Mouse (Mus musculus): ENCODE results near the gene Aig1. TPM values are rescaled to one million over a fixed set of nuclear protein-coding genes. Genes with fewer than 3 reads are reported as not detected.

The Aig1 gene
- polyA plus RNA-seq, 1 experiment from 2014 or later: 96.1 TPM

DNA sequence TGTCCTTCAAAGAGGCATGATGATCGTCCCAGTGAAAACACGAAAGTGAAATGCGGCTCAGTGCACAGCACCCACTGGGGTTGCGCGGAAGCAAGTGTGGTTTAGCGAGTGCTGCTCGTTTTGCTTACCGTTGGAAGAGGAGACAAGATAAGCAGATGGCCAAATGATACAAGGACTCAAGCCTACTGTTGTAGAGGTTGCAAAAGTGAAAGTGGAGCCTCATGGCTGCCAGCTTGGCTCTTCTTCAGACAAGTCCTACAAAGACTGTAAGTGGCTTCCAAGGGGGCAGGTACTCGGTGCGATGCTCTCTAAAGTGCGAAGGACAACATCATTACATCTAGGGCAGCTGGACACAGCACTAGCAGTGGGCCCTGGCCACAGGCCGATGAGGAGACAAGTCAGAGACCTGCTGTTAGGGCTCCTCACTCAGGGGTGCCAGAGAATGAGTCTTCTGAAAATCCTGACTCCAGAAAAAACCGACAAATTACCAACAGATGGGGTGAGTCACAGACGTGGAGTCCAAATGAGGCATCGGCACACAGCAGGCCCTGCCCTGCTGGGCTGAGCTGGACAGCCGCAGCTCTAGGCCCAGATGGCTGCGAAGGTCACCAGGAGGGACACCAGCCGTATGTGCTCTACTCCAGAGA, 129.2 kb downstream of the Aig1 start:
- WGBS: 89% methylated on average over 18 of the region's 18 CpGs
- no peak for ATAC-seq
- Histone ChIP-seq H3K27me3 (ENCODE audit: control insufficient read depth, insufficient read depth, low read depth, low read length) (no peaks in the 10 kb centered on the region), H3K36me3 (ENCODE audit: control insufficient read depth, insufficient read depth, low read length) (no peaks in the 10 kb centered on the region), H3K9me3 (replicated peaks; ENCODE audit: control insufficient read depth, low read length, poor library complexity, severe bottlenecking) (no peaks in the 10 kb centered on the region), H3K4me2 (ENCODE audit: low read length) (no peak overlapping the region), H3K4me1 (ENCODE audit: control insufficient read depth, insufficient read depth, low read length) (no peaks in the 10 kb centered on the region), H3K9ac (ENCODE audit: low read depth, low read length) (no peak overlapping the region), H3K27ac (ENCODE audit: low read length) (no peak overlapping the region), H3K4me3 (ENCODE audit: low read depth, low read length) (no peak overlapping the region)

DNA sequence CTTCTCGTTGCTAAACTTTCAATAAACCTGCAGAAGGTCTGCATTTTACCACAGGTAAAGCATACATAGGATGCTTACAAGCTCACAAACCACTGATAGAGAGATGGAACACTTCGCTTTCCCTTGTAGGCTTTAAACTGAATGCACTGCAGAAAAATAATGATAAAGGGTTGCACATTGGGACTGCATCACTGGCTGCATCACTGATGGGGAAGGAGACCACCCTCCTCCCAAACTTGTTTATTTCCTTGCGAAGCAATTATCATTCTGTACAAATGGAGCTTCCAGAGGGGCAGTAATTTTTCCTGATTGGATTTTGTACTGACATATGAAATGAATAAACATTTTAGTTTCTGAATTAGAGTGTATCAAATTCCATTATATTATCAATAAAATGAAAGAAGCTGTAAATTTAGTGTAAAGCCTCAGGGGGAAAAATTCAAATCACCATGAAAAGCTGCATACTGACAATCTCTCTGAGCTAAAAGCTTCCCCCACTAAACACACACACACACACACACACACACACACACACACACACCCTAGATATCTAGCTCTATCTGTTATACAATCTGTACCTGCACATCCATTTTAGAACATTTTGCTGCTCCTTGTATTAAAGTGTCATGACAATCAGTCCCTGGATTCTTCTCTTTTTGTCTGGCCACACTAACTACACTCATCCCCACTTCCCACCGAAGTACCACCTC, 138.6 kb downstream of the Aig1 start:
- H3K4me2 ChIP-seq (ENCODE audit: low read length): no peak overlapping the region
- no peak overlapping the region for H3K9ac ChIP-seq (ENCODE audit: low read depth, low read length)
- no peaks in the 10 kb centered on the region for H3K27me3 ChIP-seq (ENCODE audit: control insufficient read depth, insufficient read depth, low read depth, low read length)
- no peaks in the 10 kb centered on the region for H3K36me3 ChIP-seq (ENCODE audit: control insufficient read depth, insufficient read depth, low read length)
- no peaks in the 10 kb centered on the region for H3K9me3 ChIP-seq (replicated peaks; ENCODE audit: control insufficient read depth, low read length, poor library complexity, severe bottlenecking)
- ATAC-seq: no peak
- H3K4me1 ChIP-seq (ENCODE audit: control insufficient read depth, insufficient read depth, low read length): no peaks in the 10 kb centered on the region
- 90% methylated on average over 4 of the region's 4 CpGs for WGBS
- H3K27ac ChIP-seq (ENCODE audit: low read length): no peak overlapping the region
- H3K4me3 ChIP-seq (ENCODE audit: low read depth, low read length): no peak overlapping the region

DNA sequence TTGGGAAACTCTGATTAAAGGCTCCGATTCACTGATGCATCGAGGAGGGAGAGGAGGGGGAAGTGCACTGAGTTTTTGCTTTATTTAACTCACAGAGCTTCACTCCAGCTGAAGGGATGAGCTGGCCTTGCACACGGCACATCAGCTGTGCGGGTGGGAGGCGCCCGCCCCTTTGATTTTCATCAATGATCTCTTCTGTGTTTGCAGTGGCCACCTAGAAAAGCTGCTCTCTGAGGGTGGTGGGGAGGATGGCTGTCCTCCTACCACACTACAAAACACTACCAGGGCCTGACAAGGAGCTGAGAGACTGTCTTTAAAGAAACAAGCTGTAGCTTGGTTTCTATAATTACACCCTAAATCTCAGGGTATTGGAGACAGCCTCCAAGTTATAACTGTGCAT, 141.1 kb downstream of the Aig1 start:
- Histone ChIP-seq H3K9ac (ENCODE audit: low read depth, low read length) (no peak overlapping the region), H3K4me1 (ENCODE audit: control insufficient read depth, insufficient read depth, low read length) (no peaks in the 10 kb centered on the region), H3K27me3 (ENCODE audit: control insufficient read depth, insufficient read depth, low read depth, low read length) (no peaks in the 10 kb centered on the region), H3K4me3 (ENCODE audit: low read depth, low read length) (no peak overlapping the region), H3K36me3 (ENCODE audit: control insufficient read depth, insufficient read depth, low read length) (no peaks in the 10 kb centered on the region), H3K9me3 (replicated peaks; ENCODE audit: control insufficient read depth, low read length, poor library complexity, severe bottlenecking) (no peaks in the 10 kb centered on the region), H3K4me2 (ENCODE audit: low read length) (no peak overlapping the region), H3K27ac (ENCODE audit: low read length) (no peak overlapping the region)
- WGBS: 62% methylated on average over 6 of the region's 6 CpGs
- no peak for ATAC-seq

DNA sequence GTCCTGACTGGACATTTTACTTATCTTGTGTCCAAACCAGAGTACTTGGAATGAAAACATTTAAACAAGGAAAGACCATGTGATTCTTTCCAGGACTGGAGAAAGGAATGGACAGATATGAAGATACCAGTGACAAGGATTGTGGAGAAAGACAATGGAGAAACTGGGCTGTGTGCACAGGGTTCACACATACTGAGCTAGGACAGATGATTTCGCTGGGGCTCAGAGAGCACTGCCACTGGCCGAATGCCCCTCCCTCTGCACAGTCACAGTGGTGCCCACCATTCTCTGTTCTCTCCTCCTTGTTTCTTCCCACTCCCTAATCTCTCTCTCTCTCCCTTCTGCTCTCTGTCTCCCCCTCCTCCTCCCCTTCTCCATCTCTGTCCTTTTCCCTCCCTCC, 142.6 kb downstream of the Aig1 start:
- Histone ChIP-seq H3K4me3 (ENCODE audit: low read depth, low read length) (no peak overlapping the region), H3K27ac (ENCODE audit: low read length) (no peak overlapping the region), H3K4me2 (ENCODE audit: low read length) (no peak overlapping the region), H3K9ac (ENCODE audit: low read depth, low read length) (no peak overlapping the region), H3K27me3 (ENCODE audit: control insufficient read depth, insufficient read depth, low read depth, low read length) (no peaks in the 10 kb centered on the region), H3K9me3 (replicated peaks; ENCODE audit: control insufficient read depth, low read length, poor library complexity, severe bottlenecking) (no peaks in the 10 kb centered on the region), H3K36me3 (ENCODE audit: control insufficient read depth, insufficient read depth, low read length) (no peaks in the 10 kb centered on the region), H3K4me1 (ENCODE audit: control insufficient read depth, insufficient read depth, low read length) (no peaks in the 10 kb centered on the region)
- ATAC-seq: no peak
- WGBS: 68% methylated on average over 2 of the region's 2 CpGs

DNA sequence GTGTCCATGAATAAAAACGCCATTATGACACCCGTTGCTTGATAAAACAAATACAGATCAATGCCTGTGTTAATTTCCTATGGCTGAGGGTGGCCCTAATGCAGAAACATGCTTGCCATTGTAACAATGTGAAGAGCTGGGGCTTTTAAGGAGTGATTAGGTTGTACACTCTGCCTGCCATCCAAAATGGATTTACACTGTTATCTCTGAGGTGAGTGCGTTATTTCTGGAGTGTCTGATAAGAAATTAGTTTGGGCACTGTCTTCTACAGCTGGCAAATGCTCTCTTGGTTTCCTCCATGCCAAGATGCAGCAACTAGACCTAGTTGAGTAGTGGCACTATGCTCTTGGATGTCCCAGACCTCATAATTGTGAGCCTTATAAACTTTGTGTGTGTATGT, 143.5 kb downstream of the Aig1 start:
- H3K27ac ChIP-seq (ENCODE audit: low read length): no peak overlapping the region
- no peaks in the 10 kb centered on the region for H3K36me3 ChIP-seq (ENCODE audit: control insufficient read depth, insufficient read depth, low read length)
- no peak for ATAC-seq
- H3K9me3 ChIP-seq (replicated peaks; ENCODE audit: control insufficient read depth, low read length, poor library complexity, severe bottlenecking): no peaks in the 10 kb centered on the region
- no peak overlapping the region for H3K4me3 ChIP-seq (ENCODE audit: low read depth, low read length)
- 86% methylated on average over 3 of the region's 3 CpGs for WGBS
- no peaks in the 10 kb centered on the region for H3K4me1 ChIP-seq (ENCODE audit: control insufficient read depth, insufficient read depth, low read length)
- H3K9ac ChIP-seq (ENCODE audit: low read depth, low read length): no peak overlapping the region
- no peaks in the 10 kb centered on the region for H3K27me3 ChIP-seq (ENCODE audit: control insufficient read depth, insufficient read depth, low read depth, low read length)
- H3K4me2 ChIP-seq (ENCODE audit: low read length): no peak overlapping the region

DNA sequence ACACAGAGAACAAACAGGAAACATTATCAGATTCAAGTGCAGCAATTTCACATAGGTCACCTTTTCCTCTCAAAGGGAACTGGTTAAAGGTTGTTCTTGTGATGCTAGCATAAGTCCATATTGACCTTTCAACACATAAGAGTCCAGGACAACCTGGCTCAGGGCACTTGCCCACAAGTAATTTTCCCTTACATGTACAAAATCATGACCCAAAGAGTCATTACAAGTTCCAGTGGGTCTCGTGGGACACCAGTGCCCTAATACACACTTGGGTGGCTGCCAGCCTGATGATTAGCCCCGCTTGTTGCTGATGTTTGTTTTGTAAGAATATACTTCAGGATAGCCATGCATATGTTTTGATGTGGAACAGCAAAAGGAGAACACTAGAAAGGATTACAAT, 152.6 kb downstream of the Aig1 start:
- Histone ChIP-seq H3K36me3 (ENCODE audit: control insufficient read depth, insufficient read depth, low read length) (no peaks in the 10 kb centered on the region), H3K27ac (ENCODE audit: low read length) (no peak overlapping the region), H3K4me2 (ENCODE audit: low read length) (no peak overlapping the region), H3K9ac (ENCODE audit: low read depth, low read length) (no peak overlapping the region), H3K27me3 (ENCODE audit: control insufficient read depth, insufficient read depth, low read depth, low read length) (no peaks in the 10 kb centered on the region), H3K4me1 (ENCODE audit: control insufficient read depth, insufficient read depth, low read length) (peaks cover 11% of the 10 kb centered on the region), H3K9me3 (replicated peaks; ENCODE audit: control insufficient read depth, low read length, poor library complexity, severe bottlenecking) (no peaks in the 10 kb centered on the region), H3K4me3 (ENCODE audit: low read depth, low read length) (no peak overlapping the region)
- WGBS: 56% methylated on average over 2 of the region's 2 CpGs
- no peak for ATAC-seq

DNA sequence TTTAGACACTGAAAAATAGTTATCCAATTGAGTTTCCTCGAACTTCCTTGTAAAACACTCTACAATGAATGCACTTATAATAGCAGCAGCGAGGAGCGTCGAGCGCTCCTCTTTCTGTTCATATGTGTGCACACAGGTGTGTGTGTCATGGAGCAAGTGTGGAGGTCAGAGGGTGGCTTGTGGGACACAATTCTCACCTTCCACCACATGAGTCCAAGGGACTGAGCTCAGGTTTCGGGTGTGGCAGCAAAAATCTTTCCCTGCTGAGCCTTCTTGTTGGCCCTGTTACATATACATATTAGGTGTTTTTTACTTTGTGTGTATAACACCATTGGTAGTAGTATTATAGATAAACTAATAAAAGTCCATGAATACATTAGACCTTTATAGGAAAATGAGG, 153.2 kb downstream of the Aig1 start:
- no peak for ATAC-seq
- no peak overlapping the region for H3K9ac ChIP-seq (ENCODE audit: low read depth, low read length)
- peaks cover 11% of the 10 kb centered on the region for H3K4me1 ChIP-seq (ENCODE audit: control insufficient read depth, insufficient read depth, low read length)
- 92% methylated on average over 6 of the region's 6 CpGs for WGBS
- H3K4me3 ChIP-seq (ENCODE audit: low read depth, low read length): no peak overlapping the region
- H3K4me2 ChIP-seq (ENCODE audit: low read length): no peak overlapping the region
- no peaks in the 10 kb centered on the region for H3K27me3 ChIP-seq (ENCODE audit: control insufficient read depth, insufficient read depth, low read depth, low read length)
- no peaks in the 10 kb centered on the region for H3K9me3 ChIP-seq (replicated peaks; ENCODE audit: control insufficient read depth, low read length, poor library complexity, severe bottlenecking)
- H3K36me3 ChIP-seq (ENCODE audit: control insufficient read depth, insufficient read depth, low read length): no peaks in the 10 kb centered on the region
- H3K27ac ChIP-seq (ENCODE audit: low read length): no peak overlapping the region

DNA sequence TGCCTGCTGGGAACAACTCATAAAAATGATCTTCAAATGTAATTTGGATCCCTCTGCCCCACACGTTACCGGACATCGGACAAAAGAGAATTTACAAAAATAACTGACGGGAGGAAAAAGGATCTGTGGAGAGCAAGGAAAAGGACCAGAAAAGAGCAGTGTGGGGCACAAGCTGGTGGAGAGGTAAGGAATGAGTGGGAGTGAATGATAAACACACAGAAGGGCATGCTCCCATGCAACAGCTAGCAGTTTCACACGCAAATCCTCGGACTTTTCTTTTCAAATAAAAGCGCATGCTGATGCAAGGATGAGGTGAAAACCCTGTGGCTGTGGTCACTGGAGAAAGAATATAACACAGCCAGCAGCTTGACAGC, 153.9 kb downstream of the Aig1 start:
- Histone ChIP-seq H3K4me2 (ENCODE audit: low read length) (peak overlapping the region; percentile 21; the same call in 1 of the 2 replicates), H3K27me3 (ENCODE audit: control insufficient read depth, insufficient read depth, low read depth, low read length) (no peaks in the 10 kb centered on the region), H3K9ac (ENCODE audit: low read depth, low read length) (no peak overlapping the region), H3K27ac (ENCODE audit: low read length) (peak overlapping the region; percentile 1; the same call in 1 of the 2 replicates), H3K9me3 (replicated peaks; ENCODE audit: control insufficient read depth, low read length, poor library complexity, severe bottlenecking) (no peaks in the 10 kb centered on the region), H3K4me3 (ENCODE audit: low read depth, low read length) (no peak overlapping the region), H3K4me1 (ENCODE audit: control insufficient read depth, insufficient read depth, low read length) (peaks cover 11% of the 10 kb centered on the region), H3K36me3 (ENCODE audit: control insufficient read depth, insufficient read depth, low read length) (no peaks in the 10 kb centered on the region)
- 23% methylated on average over 7 of the region's 7 CpGs for WGBS
- no peak for ATAC-seq

DNA sequence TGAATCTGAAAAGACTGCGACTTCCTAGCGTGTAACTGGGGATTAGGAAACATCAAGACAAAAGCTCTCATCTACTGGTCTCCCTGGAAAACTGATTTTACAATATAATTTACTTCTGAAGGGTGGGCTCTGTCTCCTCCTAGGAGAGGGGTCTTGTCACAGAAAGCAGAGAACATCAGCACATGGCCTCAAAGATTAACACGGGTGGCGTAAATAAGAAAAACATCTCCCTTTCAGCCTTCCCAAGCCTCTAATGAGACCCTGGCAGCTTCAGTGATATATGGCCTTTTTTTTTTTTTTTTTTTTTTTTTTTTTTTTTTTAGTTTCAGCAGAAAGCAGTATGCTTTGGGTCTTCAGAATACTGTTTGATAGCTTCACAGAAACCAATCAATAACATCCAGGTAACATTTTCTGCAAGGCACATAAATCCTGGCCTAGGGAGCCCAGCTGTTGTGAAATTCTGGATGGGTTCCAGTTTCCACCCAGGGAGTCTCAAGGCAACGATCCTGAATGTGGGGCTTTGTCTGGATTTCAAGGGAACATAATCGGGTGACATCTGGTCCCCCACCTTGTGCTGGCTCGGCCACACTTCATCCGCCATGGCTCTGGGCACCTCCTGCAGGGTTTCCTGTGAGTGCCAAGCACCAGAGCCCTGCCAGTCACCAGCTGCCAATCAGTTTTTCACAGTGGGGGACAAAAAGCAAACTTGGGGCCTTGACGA, 154.4 kb downstream of the Aig1 start:
- Histone ChIP-seq H3K4me1 (ENCODE audit: control insufficient read depth, insufficient read depth, low read length) (peaks cover 11% of the 10 kb centered on the region), H3K9me3 (replicated peaks; ENCODE audit: control insufficient read depth, low read length, poor library complexity, severe bottlenecking) (no peaks in the 10 kb centered on the region), H3K4me2 (ENCODE audit: low read length) (peak overlapping the region; percentile 21; the same call in 1 of the 2 replicates), H3K36me3 (ENCODE audit: control insufficient read depth, insufficient read depth, low read length) (no peaks in the 10 kb centered on the region), H3K9ac (ENCODE audit: low read depth, low read length) (no peak overlapping the region), H3K4me3 (ENCODE audit: low read depth, low read length) (no peak overlapping the region), H3K27ac (ENCODE audit: low read length) (peak overlapping the region; percentile 42), H3K27me3 (ENCODE audit: control insufficient read depth, insufficient read depth, low read depth, low read length) (no peaks in the 10 kb centered on the region)
- WGBS: 12% methylated on average over 9 of the region's 9 CpGs
- ATAC-seq: peak; percentile 85

All from midbrain, embryonic 16.5 days (tissue).